Mouse (Mus musculus) spleen, adult 2 months (tissue): ENCODE measurements at regions not wholly inside any gene's neighbourhood (a gene's known extent, or its start where the extent isn't known, plus 50 kb on each side); places are given as distances from the start of the nearest gene placed in this dataset.

Experiments used
- DNase-seq, 2 experiments: peaks; one replicate each; pipeline versions ENCODE4 v3.0.0 to v3.0.0-alpha.2; 2012 to 2021; ENCODE audit warnings: low spot score in 2 of 2, low read depth in 1 of 2
- H3K27ac ChIP-seq: fragments of 200-500 bp; 2 replicates; pipeline ENCODE4 v1.5.1; 2012; ENCODE audit warnings: low read length, inconsistent platforms; ENCODE audit not compliant: insufficient read depth
- H3K27me3 ChIP-seq: fragments of 200-500 bp; 2 replicates; pipeline ENCODE4 v1.6.1; 2012; ENCODE audit warnings: mild to moderate bottlenecking, moderate library complexity, low read length, inconsistent platforms; ENCODE audit not compliant: control insufficient read depth, insufficient read depth
- H3K36me3 ChIP-seq: fragments of 200-500 bp; 2 replicates; pipeline ENCODE4 v1.6.1; 2012; ENCODE audit warnings: mild to moderate bottlenecking, low read length, inconsistent platforms; ENCODE audit not compliant: control insufficient read depth, insufficient read depth
- H3K4me1 ChIP-seq: fragments of 200-500 bp; 2 replicates; pipeline ENCODE4 v1.6.1; 2011; ENCODE audit warnings: inconsistent platforms; ENCODE audit not compliant: control insufficient read depth, insufficient read depth, insufficient read length
- H3K4me3 ChIP-seq: fragments of 200-500 bp; 2 replicates; pipeline ENCODE4 v1.5.1; 2011; ENCODE audit warnings: mild to moderate bottlenecking, inconsistent platforms; ENCODE audit not compliant: insufficient read depth, insufficient read length; ENCODE audit errors: extremely low read depth
- CTCF ChIP-seq: fragments of 200-500 bp; IDR thresholded peaks from 2 replicates; pipeline ENCODE4 v1.5.1; 2011; ENCODE audit warnings: mild to moderate bottlenecking, inconsistent platforms; ENCODE audit not compliant: insufficient read depth, insufficient read length, insufficient replicate concordance; ENCODE audit errors: extremely low read depth
- POLR2A ChIP-seq: fragments of 200-500 bp; IDR thresholded peaks from 2 replicates; pipeline ENCODE4 v1.6.1; 2011; ENCODE audit warnings: low read depth, low read length, inconsistent platforms
- WGBS: fragments of 180-500 bp; shearing (Covaris S2); methylation state at CpG from one replicate; pipeline ENCODE4 v1.1.7; 2018; 5-methylcytosine and 5-hydroxymethylcytosine counted together

DNA sequence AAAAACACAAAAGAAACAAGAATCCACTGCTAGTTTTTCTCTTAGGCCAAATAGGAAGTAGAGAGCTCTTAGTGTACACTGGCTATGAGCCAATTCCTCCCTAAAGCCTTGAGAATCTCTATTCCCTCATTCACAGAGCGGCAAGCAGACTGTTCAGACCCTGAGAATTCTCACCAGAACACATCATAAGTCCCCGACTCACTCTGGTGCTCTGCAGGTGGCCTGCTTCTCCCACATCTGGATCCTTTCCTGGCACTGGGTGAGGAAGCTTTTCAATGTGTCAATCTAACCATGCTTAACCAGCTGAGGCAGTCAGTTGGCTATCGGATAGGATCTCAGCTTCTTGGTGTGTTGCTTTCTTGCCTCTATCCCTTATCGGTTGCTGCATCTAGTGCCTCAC is 289.4 kb upstream of the Fam92a start:
- DNase-seq: no peak
- H3K4me3 ChIP-seq: no peak overlapping the region
- no peaks in the 10 kb centered on the region for H3K27me3 ChIP-seq
- 73% methylated on average over 4 of the region's 4 CpGs for WGBS
- no peak overlapping the region for H3K27ac ChIP-seq
- no peaks in the 10 kb centered on the region for H3K36me3 ChIP-seq
- no peak for TF ChIP-seq POLR2A
- no peak for TF ChIP-seq CTCF
- H3K4me1 ChIP-seq: no peaks in the 10 kb centered on the region

DNA sequence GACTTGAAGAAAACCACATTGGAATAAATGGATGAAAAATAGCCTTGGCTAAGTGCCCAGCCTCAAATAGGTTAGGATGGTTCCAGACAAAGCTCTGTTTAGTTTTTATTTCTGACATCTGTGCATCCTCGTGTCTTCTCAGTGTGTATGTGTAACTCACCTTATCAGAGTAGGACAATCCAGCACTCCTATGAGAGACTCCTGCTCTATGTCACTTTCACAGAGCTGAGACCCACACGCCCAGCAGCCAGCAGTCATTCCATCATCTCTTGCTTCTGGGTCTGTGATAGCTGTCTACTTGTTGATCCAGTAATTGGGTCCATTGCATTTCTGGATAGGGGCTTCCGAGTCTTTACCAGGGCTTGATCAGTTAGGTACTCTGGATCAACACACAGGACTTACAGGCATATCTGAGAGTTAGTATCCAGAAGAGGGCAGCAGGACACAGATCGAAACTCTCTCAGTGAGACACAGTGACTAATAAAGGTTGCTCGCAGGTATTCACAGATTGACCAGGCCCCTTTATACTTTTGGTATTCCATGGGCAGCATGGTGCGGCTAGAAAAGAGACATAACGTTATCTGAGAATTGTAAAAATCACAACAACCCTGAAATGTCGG is 286.3 kb upstream of the Fam92a start:
- 91% methylated on average over 8 of the region's 8 CpGs for WGBS
- DNase-seq: no peak
- Histone ChIP-seq H3K27ac (no peak overlapping the region), H3K36me3 (no peaks in the 10 kb centered on the region), H3K4me3 (no peak overlapping the region), H3K27me3 (no peaks in the 10 kb centered on the region), H3K4me1 (no peaks in the 10 kb centered on the region)
- no peak for TF ChIP-seq POLR2A
- TF ChIP-seq CTCF: no peak

DNA sequence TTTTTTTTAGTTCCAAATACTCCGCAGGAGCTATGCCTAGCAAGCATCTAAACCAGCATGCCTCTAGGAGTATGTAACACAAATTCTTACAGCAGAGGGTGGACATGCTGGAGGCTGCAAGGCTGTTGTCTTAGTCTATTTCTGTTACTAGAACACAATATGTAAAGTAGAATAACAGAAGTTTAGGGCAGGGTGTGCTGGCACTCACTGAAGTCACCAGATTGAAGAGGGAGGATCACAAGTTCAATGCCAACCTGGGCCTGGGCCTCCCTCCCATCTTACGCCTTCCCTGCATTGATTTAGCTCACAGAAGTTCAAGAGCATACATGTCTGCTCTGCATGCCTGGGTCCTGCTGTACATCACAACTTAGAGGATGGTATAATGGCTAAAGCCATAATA is 280.3 kb upstream of the Fam92a start:
- no peak for DNase-seq
- Histone ChIP-seq H3K4me1 (no peaks in the 10 kb centered on the region), H3K4me3 (no peak overlapping the region), H3K36me3 (no peaks in the 10 kb centered on the region), H3K27me3 (no peaks in the 10 kb centered on the region), H3K27ac (no peak overlapping the region)
- 91% methylated on average over 2 of the region's 2 CpGs for WGBS
- TF ChIP-seq CTCF: no peak
- no peak for TF ChIP-seq POLR2A

DNA sequence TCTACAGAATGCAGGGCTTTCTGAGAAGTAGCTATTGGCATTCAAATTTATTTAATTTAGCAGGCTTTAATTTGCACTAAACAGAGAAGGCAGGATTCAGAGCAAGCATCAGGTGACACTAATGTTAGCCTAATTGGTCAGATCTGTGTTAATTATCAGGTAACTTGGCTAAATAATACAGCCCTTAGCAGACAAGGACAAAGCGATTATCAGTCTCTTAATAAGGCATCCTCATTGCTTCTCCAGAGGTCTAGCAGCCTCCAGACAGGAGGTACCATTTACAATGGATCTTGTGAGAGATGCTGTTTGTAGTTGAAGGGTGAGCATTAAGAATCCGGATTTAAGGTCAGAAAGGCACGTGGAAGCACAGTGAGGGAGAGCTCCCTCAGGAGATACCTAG is 253.7 kb upstream of the Fam92a start:
- DNase-seq: no peak
- no peaks in the 10 kb centered on the region for H3K4me1 ChIP-seq
- 64% methylated on average over 3 of the region's 3 CpGs for WGBS
- TF ChIP-seq POLR2A (no peak), CTCF (no peak)
- no peak overlapping the region for H3K27ac ChIP-seq
- H3K27me3 ChIP-seq: no peaks in the 10 kb centered on the region
- no peak overlapping the region for H3K4me3 ChIP-seq
- no peaks in the 10 kb centered on the region for H3K36me3 ChIP-seq

DNA sequence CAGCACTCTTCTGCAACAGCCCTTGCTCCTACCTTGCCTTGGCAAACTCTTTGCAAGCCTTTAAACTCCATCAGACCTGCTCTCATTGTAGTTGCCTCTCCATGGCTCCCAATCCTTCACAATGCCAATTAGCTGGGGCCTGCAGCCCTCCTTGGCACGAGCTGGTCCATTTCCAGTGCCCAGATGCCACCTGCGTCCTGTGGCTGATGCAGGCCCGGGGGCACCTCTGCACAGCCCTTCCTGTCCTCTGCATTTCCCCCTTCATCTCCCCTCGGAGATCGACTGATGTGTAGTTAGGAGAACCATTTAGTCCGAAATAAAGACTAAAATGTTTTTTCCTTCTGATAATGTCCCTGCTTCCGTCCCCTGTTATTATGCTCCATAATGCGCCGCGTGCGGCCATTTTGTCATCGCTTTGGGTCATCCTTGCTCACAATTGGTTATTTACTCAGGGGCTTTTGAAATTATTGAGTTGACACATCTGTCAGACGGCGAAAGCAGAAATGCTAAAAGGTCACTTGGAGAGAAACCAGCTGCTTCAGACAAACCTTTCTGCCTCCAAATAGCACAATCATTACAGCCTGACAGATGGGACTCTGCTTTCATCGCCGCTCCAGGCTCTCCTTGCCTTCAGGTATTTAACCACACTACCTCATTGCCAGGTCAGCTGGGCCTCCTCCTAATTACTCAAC is 250.0 kb upstream of the Fam92a start:
- WGBS: 87% methylated on average over 16 of the region's 16 CpGs
- no peak for DNase-seq
- Histone ChIP-seq H3K27ac (no peak overlapping the region), H3K4me1 (no peaks in the 10 kb centered on the region), H3K4me3 (no peak overlapping the region), H3K27me3 (no peaks in the 10 kb centered on the region), H3K36me3 (no peaks in the 10 kb centered on the region)
- TF ChIP-seq POLR2A: no peak
- TF ChIP-seq CTCF: no peak

DNA sequence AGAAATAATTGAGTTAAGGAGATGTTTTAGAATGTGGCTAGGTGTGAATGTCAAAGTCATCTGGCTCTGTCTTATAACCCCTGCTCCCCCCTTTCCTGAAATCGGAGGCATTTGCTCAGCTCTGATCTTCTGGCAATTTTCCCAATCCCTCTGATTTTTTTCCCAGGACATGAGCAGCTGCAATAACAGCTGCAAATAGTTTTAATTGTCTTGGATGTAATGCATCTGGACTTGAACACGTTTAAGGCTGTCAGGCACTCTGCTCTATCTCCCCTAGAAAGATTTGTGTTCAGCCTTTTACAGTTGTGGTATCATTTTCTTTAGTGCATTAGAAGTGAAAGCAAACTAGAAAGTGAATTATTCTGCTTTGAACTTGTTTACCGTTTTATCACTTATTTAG is 246.3 kb upstream of the Fam92a start:
- H3K27me3 ChIP-seq: no peaks in the 10 kb centered on the region
- no peaks in the 10 kb centered on the region for H3K4me1 ChIP-seq
- WGBS: 64% methylated on average over 3 of the region's 3 CpGs
- H3K36me3 ChIP-seq: no peaks in the 10 kb centered on the region
- TF ChIP-seq POLR2A (no peak), CTCF (no peak)
- H3K4me3 ChIP-seq: no peak overlapping the region
- H3K27ac ChIP-seq: no peak overlapping the region
- no peak for DNase-seq

DNA sequence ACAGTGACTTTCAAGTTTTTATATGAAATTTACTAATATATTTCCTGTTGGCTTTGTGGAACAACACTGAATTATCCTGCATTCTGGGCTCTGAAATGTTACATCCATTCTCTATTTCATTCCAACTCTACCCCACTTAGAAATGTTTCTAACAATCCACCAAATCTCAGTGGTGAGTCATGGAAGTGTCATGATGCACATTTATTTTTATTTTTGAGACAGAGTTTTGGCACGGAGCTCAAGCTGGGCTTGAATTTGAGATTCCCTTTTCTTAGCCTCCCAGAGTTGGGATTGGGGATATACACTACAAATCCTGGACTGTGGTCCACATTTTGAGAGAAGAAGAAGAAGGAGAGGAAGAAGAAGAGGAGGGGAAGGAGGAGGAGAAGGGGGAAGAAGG is 223.5 kb upstream of the Fam92a start:
- Histone ChIP-seq H3K27ac (no peak overlapping the region), H3K27me3 (no peaks in the 10 kb centered on the region), H3K36me3 (no peaks in the 10 kb centered on the region), H3K4me1 (no peaks in the 10 kb centered on the region), H3K4me3 (no peak overlapping the region)
- DNase-seq: no peak
- no peak for TF ChIP-seq POLR2A
- WGBS: 79% methylated on average over 1 of the region's 1 CpGs
